Mouse (Mus musculus) CH12F3 (cell line): ENCODE measurements around the gene Nfkb1.

Source experiments
- in situ Hi-C: fragments of 300-500 bp; cut with MboI; formaldehyde crosslinking; loops from 2 replicates; pipeline ENCODE4 v1.14.3; 2020; ENCODE audit warnings: low sequenced_read_pairs

The Nfkb1 gene

GRCm38 (mm10) chr3:135635030-135635429 is 56.3 kb downstream of the Nfkb1 start:
- in situ Hi-C loops: no loop called here

GRCm38 (mm10) chr3:135634275-135634674 is 57.1 kb downstream of the Nfkb1 start:
- in situ Hi-C loops: no loop called here

GRCm38 (mm10) chr3:135631856-135632255 is 59.5 kb downstream of the Nfkb1 start:
- in situ Hi-C loops: no loop called here

- in situ Hi-C loops: no loop called here
Measured at GRCm38 (mm10) chr3:135631096-135631457, 60.3 kb downstream of the Nfkb1 start.

- in situ Hi-C loops: no loop called here
Measured at GRCm38 (mm10) chr3:135630430-135631095, 60.8 kb downstream of the Nfkb1 start.

GRCm38 (mm10) chr3:135629830-135630355 is 61.5 kb downstream of the Nfkb1 start:
- in situ Hi-C loops: no loop called here

- in situ Hi-C loops: no loop called here
Measured at GRCm38 (mm10) chr3:135628706-135629169, 62.6 kb downstream of the Nfkb1 start.

- in situ Hi-C loops: no loop called here
Measured at GRCm38 (mm10) chr3:135628000-135628705, 63.2 kb downstream of the Nfkb1 start.

GRCm38 (mm10) chr3:135625290-135625689 is 66.1 kb downstream of the Nfkb1 start:
- in situ Hi-C loops: no loop called here

- in situ Hi-C loops: no loop called here
Measured at GRCm38 (mm10) chr3:135616730-135617129, 74.6 kb downstream of the Nfkb1 start.

- in situ Hi-C loops: no loop called here
Measured at GRCm38 (mm10) chr3:135614376-135614775, 77.0 kb downstream of the Nfkb1 start.

- in situ Hi-C loops: no loop called here
Measured at GRCm38 (mm10) chr3:135610221-135610620, 81.1 kb downstream of the Nfkb1 start.

GRCm38 (mm10) chr3:135607660-135608473 is 83.5 kb downstream of the Nfkb1 start:
- in situ Hi-C loops: no loop called here

GRCm38 (mm10) chr3:135607021-135607420 is 84.3 kb downstream of the Nfkb1 start:
- in situ Hi-C loops: no loop called here

- in situ Hi-C loops: no loop called here
Measured at GRCm38 (mm10) chr3:135606592-135606991, 84.8 kb downstream of the Nfkb1 start.

GRCm38 (mm10) chr3:135605474-135605873 is 85.9 kb downstream of the Nfkb1 start:
- in situ Hi-C loops: no loop called here

- in situ Hi-C loops: no loop called here
Measured at GRCm38 (mm10) chr3:135604626-135605417, 86.5 kb downstream of the Nfkb1 start.

GRCm38 (mm10) chr3:135602731-135603130 is 88.6 kb downstream of the Nfkb1 start:
- in situ Hi-C loops: no loop called here

- in situ Hi-C loops: no loop called here
Measured at GRCm38 (mm10) chr3:135598355-135598754, 93.0 kb downstream of the Nfkb1 start.

GRCm38 (mm10) chr3:135597014-135597413 is 94.3 kb downstream of the Nfkb1 start:
- in situ Hi-C loops: no loop called here
